Mouse (Mus musculus) right cerebral cortex, adult 18-20 months (tissue): Measurements from ENCODE around the gene Spock2.
A peak's percentile ranks its signal among the peaks of the same experiment; 100 is the strongest.
"Not testable (repeated sequence)": the region's sequence is repeated elsewhere in the genome, so short reads cannot be mapped to it uniquely, and the experiment has no call there.

Experiments
- DNase-seq: peaks from one replicate; pipeline ENCODE4 v3.0.0; 2022; ENCODE audit warnings: mixed read lengths

The Spock2 gene

DNA sequence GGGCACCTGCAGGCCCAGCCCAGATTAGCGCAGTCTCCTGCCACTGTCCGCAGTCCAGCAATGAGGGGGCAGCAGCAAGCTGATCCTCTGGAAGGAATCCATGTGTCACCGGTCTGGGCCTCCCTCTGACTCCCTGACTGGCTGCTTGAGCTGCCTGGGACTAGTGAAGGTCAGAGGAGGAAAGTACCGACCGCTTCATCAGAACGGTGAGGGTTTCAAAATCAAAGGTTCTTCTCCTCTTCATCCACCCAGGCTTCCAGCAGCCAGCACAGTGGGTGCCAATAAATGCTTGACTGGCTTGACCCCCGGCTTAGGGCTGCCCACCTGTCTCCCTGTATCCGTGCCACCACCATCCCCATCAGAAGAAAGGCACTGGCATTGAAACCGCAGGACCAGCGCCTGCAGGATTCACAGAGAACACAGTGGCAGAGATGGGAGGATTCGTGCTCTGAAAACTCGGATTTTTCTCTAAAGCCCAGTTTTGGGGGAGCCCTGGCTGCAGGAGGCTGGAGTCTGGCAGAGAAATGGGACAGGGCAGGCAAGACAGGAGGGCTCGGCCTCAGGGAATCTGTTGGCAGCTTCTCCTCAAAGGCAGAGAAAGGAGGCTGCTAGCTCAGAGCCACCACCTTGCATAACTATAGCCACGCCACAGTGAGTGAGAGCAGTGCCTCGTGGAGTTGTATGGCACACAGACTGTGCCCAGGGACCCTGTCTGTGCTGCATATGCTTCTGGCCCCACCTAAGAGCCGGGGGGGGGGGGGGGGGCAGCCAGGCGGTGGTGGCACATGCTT, 2.5 kb downstream of the Spock2 start:
- no peak for DNase-seq

DNA sequence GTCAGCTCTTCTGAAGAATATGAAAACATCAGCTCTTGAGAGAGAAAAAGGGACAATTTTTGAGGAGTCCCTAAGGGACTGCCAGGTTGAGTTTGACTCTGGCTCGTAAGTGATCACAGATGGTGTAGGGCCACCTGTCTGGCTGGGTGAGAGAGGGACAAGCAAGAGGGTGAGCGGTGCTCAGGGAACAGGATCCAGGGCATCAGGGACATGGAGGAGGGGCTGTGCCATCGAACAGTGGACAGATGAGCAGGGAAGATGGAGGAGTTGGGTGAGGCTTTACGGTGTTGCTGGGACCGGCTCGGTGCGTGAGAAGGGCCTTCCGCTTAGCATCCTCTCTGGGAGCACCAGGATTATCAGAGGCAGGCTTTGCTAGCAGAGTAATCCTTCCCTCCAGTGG, 3.3 kb downstream of the Spock2 start:
- DNase-seq: no peak

- DNase-seq: no peak
Observed at GRCm38 (mm10) chr10:60109989-60110388, 4.0 kb downstream of the Spock2 start.

- DNase-seq: peak; percentile 47
Observed at GRCm38 (mm10) chr10:60110908-60111475, 5.0 kb downstream of the Spock2 start.

DNA sequence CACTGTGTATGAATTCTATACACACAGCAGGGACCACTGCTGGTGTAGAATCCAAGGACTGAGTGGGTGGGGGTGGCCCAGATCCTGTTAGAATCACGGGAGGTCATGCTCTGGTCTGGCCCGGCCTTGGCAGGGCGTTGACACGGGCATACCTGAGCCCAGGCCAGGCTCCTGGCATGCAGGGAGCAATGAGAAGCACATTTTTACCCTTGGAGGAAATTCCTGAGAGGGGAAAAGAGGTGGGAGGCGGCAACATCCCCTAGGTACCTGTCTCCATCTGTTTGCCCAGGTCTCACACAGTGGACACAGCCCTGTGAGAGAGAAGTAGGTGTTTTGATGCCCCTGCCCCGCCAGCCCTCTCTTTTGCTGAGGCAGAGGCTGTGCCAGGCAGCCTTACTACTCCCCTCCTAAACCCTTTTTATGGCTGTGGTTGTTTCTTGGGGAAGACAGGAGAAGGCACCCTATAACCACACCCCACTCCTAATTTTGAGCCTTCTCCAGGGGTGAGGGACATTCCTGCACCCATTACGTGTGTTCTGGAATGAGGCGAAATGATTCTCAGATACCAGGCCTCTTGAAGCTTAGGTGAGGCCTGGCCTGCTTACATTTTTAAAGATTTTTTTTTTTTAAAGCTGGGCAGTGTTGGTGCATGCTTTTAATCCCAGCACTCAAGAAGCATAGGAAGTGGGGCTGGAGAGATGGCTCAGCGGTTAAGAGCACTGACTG, 8.1 kb downstream of the Spock2 start:
- DNase-seq: no peak

- DNase-seq: peak; percentile 89
Observed at GRCm38 (mm10) chr10:60115345-60116185, 9.5 kb downstream of the Spock2 start.

GRCm38 (mm10) chr10:60116997-60117396, 11.0 kb downstream of the Spock2 start:
- DNase-seq: no peak

DNA sequence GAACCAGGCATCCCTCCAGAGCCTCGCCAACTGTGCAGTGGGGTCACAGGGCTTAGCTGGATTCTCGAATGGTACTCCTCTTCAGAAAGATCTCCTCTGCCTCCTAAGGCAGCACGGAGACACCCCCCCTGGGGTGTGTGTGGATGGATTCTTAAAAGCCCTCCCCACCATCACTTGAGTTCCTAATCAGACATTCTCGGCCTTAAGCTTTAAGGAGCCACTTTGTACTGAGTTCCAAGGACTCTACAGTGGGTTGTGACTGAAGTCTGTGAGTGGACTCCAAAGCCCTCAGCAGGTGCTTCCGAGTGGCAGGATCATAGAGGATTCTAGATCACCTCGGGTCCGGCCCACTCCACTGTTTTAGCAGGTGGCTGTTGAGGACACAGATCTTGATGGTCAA, 12.4 kb downstream of the Spock2 start:
- DNase-seq: no peak

GRCm38 (mm10) chr10:60120630-60121029, 14.6 kb downstream of the Spock2 start:
- peak; percentile 86 for DNase-seq

GRCm38 (mm10) chr10:60124078-60124477, 18.1 kb downstream of the Spock2 start:
- DNase-seq: no peak

DNA sequence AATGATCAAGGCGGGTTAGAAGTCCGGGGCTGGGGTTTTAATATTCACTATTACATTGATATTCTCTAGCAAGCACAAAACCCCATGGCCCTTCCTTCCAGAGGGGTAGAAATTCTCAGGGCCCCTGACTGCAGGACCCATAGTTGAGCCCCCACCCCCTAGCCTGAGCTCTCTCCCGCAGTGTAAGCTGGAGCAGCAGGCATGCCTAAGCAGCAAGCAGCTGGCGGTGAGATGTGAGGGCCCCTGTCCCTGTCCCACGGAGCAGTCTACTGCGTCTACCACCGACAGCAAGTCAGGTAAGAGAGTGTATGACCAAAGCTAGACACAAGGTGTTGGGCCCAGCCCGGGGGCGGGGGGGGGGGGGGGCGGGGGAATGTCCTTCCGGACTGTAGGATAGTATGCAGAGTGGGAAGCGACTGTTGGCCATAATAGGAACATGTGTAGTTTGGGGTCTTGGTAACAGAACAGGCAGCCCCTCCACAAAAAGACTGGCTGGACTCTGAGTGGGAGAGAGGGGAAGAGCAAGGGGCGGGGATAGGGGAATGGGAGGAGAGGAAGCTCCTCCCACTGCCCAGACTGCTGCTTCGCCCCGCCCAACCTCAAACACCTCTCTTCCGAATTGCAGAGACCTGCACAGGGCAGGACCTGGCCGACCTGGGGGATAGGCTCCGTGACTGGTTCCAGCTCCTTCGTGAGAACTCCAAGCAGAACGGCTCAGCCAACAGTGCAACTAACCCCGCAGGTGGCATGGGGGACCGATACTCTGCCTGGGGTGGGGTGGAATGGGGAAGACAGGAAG, 19.7 kb downstream of the Spock2 start:
- DNase-seq: no peak

DNA sequence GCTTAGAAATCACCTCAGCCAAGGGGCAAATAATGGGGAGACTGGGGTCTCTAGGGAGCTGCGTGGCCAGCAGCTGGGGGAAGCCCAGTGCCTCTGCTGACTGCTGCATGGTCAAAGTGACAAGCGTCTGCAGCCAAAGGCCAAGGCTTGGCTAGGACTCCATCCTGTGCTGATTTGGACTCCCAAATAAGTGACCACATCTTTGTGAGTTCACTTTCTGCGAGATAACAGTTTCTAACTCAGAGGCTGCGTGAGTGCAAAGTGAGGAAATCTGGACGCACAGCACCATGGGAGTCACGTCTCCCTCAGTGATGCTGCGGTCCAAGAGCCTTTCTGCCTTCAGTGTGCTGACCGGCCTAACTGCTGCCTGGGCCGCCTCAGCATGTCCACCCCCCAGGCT, 22.3 kb downstream of the Spock2 start:
- DNase-seq: no peak

DNA sequence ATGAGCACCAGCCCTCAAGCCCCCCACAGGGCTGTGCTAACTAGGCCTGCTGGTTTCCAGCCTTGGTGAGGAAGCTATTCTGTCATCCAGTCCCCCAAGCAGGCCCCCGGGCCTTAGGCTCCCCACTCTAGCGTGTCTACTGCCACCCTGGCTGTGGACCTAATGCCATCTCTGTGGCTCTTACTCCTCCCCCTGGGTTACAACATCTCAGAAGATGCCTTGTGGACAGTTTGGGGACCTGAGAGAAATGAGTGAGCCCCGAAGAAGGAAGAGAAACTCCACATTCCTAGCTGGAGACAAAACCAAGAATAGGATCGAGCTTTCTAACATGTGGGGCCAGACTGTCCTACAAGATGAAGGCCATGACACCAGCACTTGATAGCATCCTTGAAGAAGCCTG, 24.5 kb downstream of the Spock2 start:
- DNase-seq: no peak

GRCm38 (mm10) chr10:60133501-60133900, 27.5 kb downstream of the Spock2 start:
- DNase-seq: no peak

DNA sequence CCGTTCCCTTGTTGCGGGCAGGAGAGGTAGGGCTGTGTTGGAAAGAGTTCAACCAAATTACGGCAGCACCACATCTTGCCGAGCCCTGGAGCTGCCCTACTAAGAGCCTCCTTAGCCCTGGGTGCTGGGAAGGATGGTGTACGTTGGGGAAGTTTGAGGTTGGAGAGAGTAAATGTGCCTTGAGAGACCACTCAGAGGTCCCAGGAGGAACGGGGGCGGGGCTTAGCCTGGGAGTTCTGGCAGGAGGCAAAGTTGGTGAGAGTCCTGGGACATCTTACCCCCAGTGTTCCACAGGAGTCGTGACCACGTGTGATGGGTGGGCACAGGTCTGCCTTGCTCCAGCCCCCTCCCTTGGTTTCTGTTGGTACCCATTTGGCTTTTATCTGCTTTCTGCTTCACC, 28.2 kb downstream of the Spock2 start:
- DNase-seq: no peak

DNA sequence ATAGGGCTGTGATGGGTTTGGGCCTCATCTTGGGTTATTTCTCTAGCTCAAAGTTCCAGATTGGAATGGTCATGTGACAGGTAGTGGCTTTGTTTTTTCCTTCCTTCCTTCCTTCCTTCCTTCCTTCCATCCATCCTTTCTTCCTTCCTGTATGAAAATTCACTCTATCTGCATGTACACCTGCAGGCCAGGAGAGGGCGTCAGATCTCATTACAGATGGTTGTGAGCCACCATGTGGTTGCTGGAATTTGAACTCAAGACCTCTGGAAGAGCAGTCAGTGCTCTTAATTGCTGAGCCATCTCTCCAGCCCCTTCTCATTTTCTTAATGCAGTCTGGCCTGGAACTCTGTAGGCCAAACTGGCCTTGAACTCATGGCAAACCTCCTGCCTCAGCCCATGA, 30.0 kb downstream of the Spock2 start:
- not testable (repeated sequence) for DNase-seq

GRCm38 (mm10) chr10:60136935-60137334, 30.9 kb downstream of the Spock2 start:
- no peak for DNase-seq

GRCm38 (mm10) chr10:60138680-60139079, 32.7 kb downstream of the Spock2 start:
- no peak for DNase-seq

GRCm38 (mm10) chr10:60140751-60141150, 34.7 kb downstream of the Spock2 start:
- DNase-seq: no peak

GRCm38 (mm10) chr10:60141656-60142160, 35.7 kb downstream of the Spock2 start:
- no peak for DNase-seq

GRCm38 (mm10) chr10:60147510-60148047, 41.6 kb downstream of the Spock2 start:
- DNase-seq: not testable (repeated sequence)

GRCm38 (mm10) chr10:60148087-60148486, 42.1 kb downstream of the Spock2 start:
- peak; percentile 67 for DNase-seq
